Mouse (Mus musculus) MEL (cell line): ENCODE measurements around the gene Sptlc2. TPM values are rescaled to one million over a fixed set of nuclear protein-coding genes. Genes with fewer than 3 reads are reported as not detected.

Experiments used
- DNase-seq: peaks from one replicate; pipeline ENCODE4 v3.0.0; 2011; ENCODE audit warnings: low read depth, low spot score
- H3K27ac ChIP-seq: 2 replicates; pipeline ENCODE4 v1.5.1; 2012; ENCODE audit warnings: low read depth, mild to moderate bottlenecking, control low read depth, low read length, moderate library complexity; ENCODE audit not compliant: control insufficient read depth
- H3K27me3 ChIP-seq, 2 experiments: fragments of 150-350 bp in 1 of 2; sonication (generic) in 1 of 2; 2 replicates each; pipeline ENCODE4 v1.6.1; 2012; ENCODE audit warnings: low read length in 2 of 2, mild to moderate bottlenecking in 2 of 2, improper control_type of control experiment in 1 of 2, moderate library complexity in 1 of 2; ENCODE audit not compliant: insufficient read depth in 2 of 2, control insufficient read depth in 1 of 2
- H3K36me3 ChIP-seq, 2 experiments: 2 replicates each; pipeline ENCODE4 v1.6.1; 2012 to 2014; ENCODE audit warnings: low read length in 2 of 2, improper control_type of control experiment in 1 of 2, inconsistent platforms in 1 of 2, mild to moderate bottlenecking in 1 of 2; ENCODE audit not compliant: insufficient read depth in 2 of 2, control insufficient read depth in 1 of 2
- H3K4me1 ChIP-seq, 2 experiments: fragments of 150-350 bp in 1 of 2; sonication (generic) in 1 of 2; 2 replicates each; pipeline ENCODE4 v1.6.1; 2012; ENCODE audit warnings: low read length in 2 of 2, improper control_type of control experiment in 1 of 2, mild to moderate bottlenecking in 1 of 2; ENCODE audit not compliant: insufficient read depth in 2 of 2, control insufficient read depth in 1 of 2
- H3K4me3 ChIP-seq, 2 experiments: fragments of 150-350 bp in 1 of 2; sonication (generic) in 1 of 2; 2 replicates each; pipeline ENCODE4 v1.5.1; 2012; ENCODE audit warnings: low read depth in 2 of 2, low read length in 2 of 2, mild to moderate bottlenecking in 2 of 2, moderate library complexity in 2 of 2, control low read depth in 1 of 2, improper control_type of control experiment in 1 of 2; ENCODE audit not compliant: control insufficient read depth in 1 of 2, insufficient read depth in 1 of 2
- H3K79me2 ChIP-seq: 2 replicates; pipeline ENCODE4 v1.6.1; 2012; ENCODE audit warnings: mild to moderate bottlenecking, low read length, moderate library complexity; ENCODE audit not compliant: control insufficient read depth, poor library complexity, insufficient read depth
- H3K9ac ChIP-seq: 2 replicates; pipeline ENCODE4 v1.6.1; 2012; ENCODE audit warnings: low read depth, mild to moderate bottlenecking, control low read depth, low read length, moderate library complexity; ENCODE audit not compliant: control insufficient read depth, poor library complexity, severe bottlenecking
- H3K9me3 ChIP-seq: fragments of 150-350 bp; sonication (generic); replicated peaks from 2 replicates; pipeline ENCODE4 v1.6.1; 2012; ENCODE audit warnings: mild to moderate bottlenecking, low read length, improper control_type of control experiment, moderate library complexity; ENCODE audit not compliant: insufficient read depth
- BHLHE40 ChIP-seq: IDR thresholded peaks from 2 replicates; pipeline ENCODE4 v1.6.1; 2012; ENCODE audit warnings: low read depth, mild to moderate bottlenecking, inconsistent platforms, low read length, improper control_type of control experiment, borderline replicate concordance
- CHD2 ChIP-seq: IDR thresholded peaks from 2 replicates; pipeline ENCODE4 v1.6.1; 2011; ENCODE audit warnings: low read length, improper control_type of control experiment
- CTCF ChIP-seq, 3 experiments: IDR thresholded peaks in 2 of 3; conservative IDR thresholded peaks in 1 of 3; 2 replicates each; pipeline ENCODE4 v1.5.1; 2011 to 2012; ENCODE audit warnings: low read length in 3 of 3, low read depth in 2 of 3, mild to moderate bottlenecking in 2 of 3, improper control_type of control experiment in 1 of 3, inconsistent platforms in 1 of 3, mixed read lengths in 1 of 3, moderate library complexity in 1 of 3; ENCODE audit not compliant: control insufficient read depth in 1 of 3, insufficient read depth in 1 of 3, poor library complexity in 1 of 3, severe bottlenecking in 1 of 3
- EP300 ChIP-seq, 2 experiments: IDR thresholded peaks; 2 replicates each; pipeline ENCODE4 v1.6.1; 2011; ENCODE audit warnings: improper control_type of control experiment in 2 of 2, low read length in 2 of 2, low read depth in 1 of 2, mild to moderate bottlenecking in 1 of 2
- GABPA ChIP-seq: IDR thresholded peaks from 2 replicates; pipeline ENCODE4 v1.6.1; 2012; ENCODE audit warnings: low read depth, mild to moderate bottlenecking, inconsistent platforms, low read length, improper control_type of control experiment, moderate library complexity
- HCFC1 ChIP-seq: IDR thresholded peaks from 2 replicates; pipeline ENCODE4 v1.6.1; 2012; ENCODE audit warnings: low read depth, mild to moderate bottlenecking, inconsistent platforms, low read length, improper control_type of control experiment, moderate library complexity
- JUND ChIP-seq: IDR thresholded peaks from 2 replicates; pipeline ENCODE4 v1.6.1; 2011; ENCODE audit warnings: low read depth, mild to moderate bottlenecking, improper control_type of control experiment, low read length
- KAT2A ChIP-seq: conservative IDR thresholded peaks from 2 replicates; pipeline ENCODE4 v1.6.1; 2012; ENCODE audit warnings: low read depth, low read length, improper control_type of control experiment, inconsistent platforms
- MAFK ChIP-seq: IDR thresholded peaks from 2 replicates; pipeline ENCODE4 v1.6.1; 2011; ENCODE audit warnings: low read depth, mild to moderate bottlenecking, low read length, improper control_type of control experiment, borderline replicate concordance
- MEF2A ChIP-seq: IDR thresholded peaks from 2 replicates; pipeline ENCODE4 v1.6.1; 2014; ENCODE audit warnings: low read depth, mild to moderate bottlenecking, inconsistent platforms, low read length, improper control_type of control experiment; ENCODE audit not compliant: poor library complexity, insufficient replicate concordance, severe bottlenecking; ENCODE audit errors: extremely low read depth
- MXI1 ChIP-seq: IDR thresholded peaks from 2 replicates; pipeline ENCODE4 v1.6.1; 2011; ENCODE audit warnings: mild to moderate bottlenecking, low read depth, low read length, improper control_type of control experiment
- SIN3A ChIP-seq: IDR thresholded peaks from 2 replicates; pipeline ENCODE4 v1.6.1; 2012; ENCODE audit warnings: low read length, improper control_type of control experiment, inconsistent platforms
- SMC3 ChIP-seq: IDR thresholded peaks from 2 replicates; pipeline ENCODE4 v1.6.1; 2011; ENCODE audit warnings: low read depth, low read length, improper control_type of control experiment
- TAL1 ChIP-seq: IDR thresholded peaks from 2 replicates; pipeline ENCODE4 v1.6.1; 2012; ENCODE audit warnings: mild to moderate bottlenecking, inconsistent platforms, low read length, moderate library complexity, mixed read lengths
- UBTF ChIP-seq: IDR thresholded peaks from 2 replicates; pipeline ENCODE4 v1.6.1; 2012; ENCODE audit warnings: low read depth, mild to moderate bottlenecking, inconsistent platforms, low read length, improper control_type of control experiment, moderate library complexity, borderline replicate concordance; ENCODE audit not compliant: insufficient read depth
- USF1 ChIP-seq: IDR thresholded peaks from 2 replicates; pipeline ENCODE4 v1.6.1; 2014; ENCODE audit warnings: low read depth, mild to moderate bottlenecking, inconsistent platforms, low read length, improper control_type of control experiment, moderate library complexity
- USF2 ChIP-seq, 2 experiments: IDR thresholded peaks; 2 replicates each; pipeline ENCODE4 v1.6.1; 2011 to 2012; ENCODE audit warnings: improper control_type of control experiment in 2 of 2, low read length in 2 of 2, borderline replicate concordance in 1 of 2, inconsistent platforms in 1 of 2, low read depth in 1 of 2, mild to moderate bottlenecking in 1 of 2; ENCODE audit not compliant: insufficient read depth in 1 of 2
- ZKSCAN1 ChIP-seq: IDR thresholded peaks from 2 replicates; pipeline ENCODE4 v1.6.1; 2012; ENCODE audit warnings: low read depth, mild to moderate bottlenecking, inconsistent platforms, low read length, improper control_type of control experiment, moderate library complexity
- ZMIZ1 ChIP-seq: IDR thresholded peaks from 2 replicates; pipeline ENCODE4 v1.6.1; 2012; ENCODE audit warnings: low read depth, mild to moderate bottlenecking, inconsistent platforms, low read length, improper control_type of control experiment, moderate library complexity
- polyA plus RNA-seq, 2 experiments: library from polyadenylated mRNA; stranded (reverse) in 1 of 2; unstranded in 1 of 2; fragments of >175 nt in 1 of 2; fragments of >200 nt in 1 of 2; gene quantifications; 2 replicates each; pipeline versions ENCODE4 v1.2.1 to v1.2.4; 2012; ENCODE audit warnings: low replicate concordance in 2 of 2, low read depth in 1 of 2; ENCODE audit not compliant: insufficient read length in 2 of 2, insufficient read depth in 1 of 2, missing spikeins in 1 of 2
- total RNA-seq: library from RNA; depleted of rRNA; stranded (reverse); fragments of 300-350 nt; gene quantifications from 2 replicates; pipeline ENCODE4 v1.2.3, GENCODE M21; 2012

Sptlc2 gene
- total and polyA plus RNA-seq, 3 experiments, result 61.6 to 75.9 TPM; not detected in 1

- no peak overlapping the region for H3K27ac ChIP-seq
- no peak for DNase-seq
- TF ChIP-seq GABPA (no peak), MXI1 (no peak), JUND (no peak), SIN3A (no peak), UBTF (no peak), CTCF (IDR thresholded peaks at IDR 0.05 in 2 of 3, conservative IDR thresholded peaks at IDR 0.05 in 1 of 3; ENCODE audit: control insufficient read depth in 1 of 3, insufficient read depth in 1 of 3, low read depth in 2 of 3, low read length in 3 of 3, poor library complexity in 1 of 3, severe bottlenecking in 1 of 3) (no peak), ZKSCAN1 (no peak), USF1 (no peak), KAT2A (no peak), CHD2 (no peak), USF2 (IDR thresholded peaks at IDR 0.05; ENCODE audit: borderline replicate concordance in 1 of 2, insufficient read depth in 1 of 2, low read depth in 1 of 2, low read length in 2 of 2) (no peak), TAL1 (no peak), HCFC1 (no peak), BHLHE40 (no peak), MEF2A (no peak), SMC3 (no peak), EP300 (IDR thresholded peaks at IDR 0.05; ENCODE audit: low read depth in 1 of 2, low read length in 2 of 2) (no peak), MAFK (no peak), ZMIZ1 (no peak)
- no peaks in the 10 kb centered on the region for H3K27me3 ChIP-seq
- peaks cover 0 to 4% of the 10 kb centered on the region in 2 experiments; a peak in 2 of 4 replicates for H3K36me3 ChIP-seq
- H3K4me3 ChIP-seq, result no peak overlapping the region
- H3K9ac ChIP-seq, result no peak overlapping the region
- no peaks in the 10 kb centered on the region for H3K9me3 ChIP-seq
- no peaks in the 10 kb centered on the region; a peak in 1 of 4 replicates for H3K4me1 ChIP-seq
- peaks cover 15% of the 10 kb centered on the region for H3K79me2 ChIP-seq
Measured at GRCm38 (mm10) chr12:87391355-87391754, 3.2 kb upstream of the Sptlc2 start.

DNA sequence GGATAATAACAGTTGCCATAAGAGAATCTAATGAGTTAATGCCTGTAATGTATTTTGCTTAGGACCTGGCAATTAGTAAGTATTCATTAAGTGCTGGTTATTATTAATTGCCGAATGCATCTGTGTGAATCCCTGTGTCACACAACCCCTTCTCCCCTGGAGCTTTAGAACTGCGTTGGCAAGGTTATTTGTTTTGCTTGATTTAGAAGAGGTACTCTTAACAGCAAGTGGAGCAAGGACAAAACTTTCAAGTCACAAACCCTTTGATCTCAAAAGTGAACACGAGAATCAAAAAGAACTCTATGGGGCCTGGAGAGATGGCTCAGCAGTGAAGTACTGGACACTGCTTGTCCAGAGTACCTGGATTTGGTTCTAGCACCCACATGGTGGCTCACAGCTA lies 1.1 kb upstream of the Sptlc2 start:
- H3K9me3 ChIP-seq, result no peaks in the 10 kb centered on the region
- H3K36me3 ChIP-seq, result peaks cover 0 to 10% of the 10 kb centered on the region in 2 experiments; a peak in 3 of 4 replicates
- no peak for DNase-seq
- no peak overlapping the region for H3K4me3 ChIP-seq
- TF ChIP-seq SIN3A (no peak), UBTF (no peak)
- no peak overlapping the region for H3K9ac ChIP-seq
- peaks cover 23% of the 10 kb centered on the region for H3K79me2 ChIP-seq
- H3K27me3 ChIP-seq, result no peaks in the 10 kb centered on the region
- H3K4me1 ChIP-seq, result peaks cover 0 to 4% of the 10 kb centered on the region in 2 experiments; a peak in 1 of 4 replicates
- no peak overlapping the region for H3K27ac ChIP-seq
